Mouse (Mus musculus): ENCODE results near the gene Cad. TPM values are rescaled to one million over a fixed set of nuclear protein-coding genes. Genes with fewer than 3 reads are reported as not detected.

The Cad gene
- 3.8 and 4.5 TPM in 2 replicates for polyA plus RNA-seq (2015; fragmentation: Nextera tagmentation; extraction: Ambion mirVana)

DNA sequence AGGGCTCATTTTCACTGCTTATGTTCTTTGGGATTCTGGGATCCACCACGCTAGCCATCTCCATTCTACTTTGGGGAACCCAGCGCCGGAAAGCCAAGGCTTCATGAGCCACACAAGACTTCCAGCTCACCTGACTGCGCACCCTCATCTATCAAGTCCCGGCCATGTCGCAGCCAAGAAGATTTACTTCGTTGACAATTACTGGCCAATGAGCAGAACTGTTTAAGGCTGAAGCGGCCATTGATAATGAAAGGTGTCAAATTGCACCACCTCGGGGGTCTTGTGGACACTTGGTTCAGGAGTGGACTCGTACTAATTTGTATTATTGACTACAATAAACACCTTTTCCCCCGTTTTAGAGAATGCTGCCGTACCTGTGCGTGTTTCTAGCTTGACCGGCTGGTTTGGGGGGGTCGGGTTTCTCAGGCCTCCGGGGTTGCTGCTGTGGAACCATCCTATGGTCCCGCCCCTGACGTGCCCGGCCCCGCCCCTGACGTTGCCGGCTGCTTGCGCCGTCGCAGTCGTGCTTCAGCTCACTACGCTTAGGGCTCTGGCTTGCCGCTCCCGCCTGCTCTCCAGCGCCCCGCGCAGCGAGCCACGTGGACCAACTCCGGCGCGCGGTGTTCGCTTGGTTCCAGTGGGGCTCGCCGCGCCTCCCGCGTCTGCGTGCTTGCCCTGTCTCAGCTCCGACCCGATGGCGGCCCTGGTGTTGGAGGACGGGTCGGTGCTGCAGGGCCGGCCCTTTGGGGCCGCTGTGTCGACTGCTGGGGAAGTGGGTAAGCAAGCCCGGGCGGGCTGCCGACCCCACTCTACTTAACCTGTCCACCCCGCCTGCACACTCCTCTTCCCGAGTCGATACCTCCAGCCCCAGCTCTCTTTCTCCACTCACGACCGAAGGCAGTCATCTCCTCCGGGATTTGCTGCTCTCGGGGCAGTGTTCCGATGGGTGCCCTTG lies at the start of gene Cad:
Gene Cad (plus strand): TSS at position 520 of the 955 bp plus-strand sequence.

DNA sequence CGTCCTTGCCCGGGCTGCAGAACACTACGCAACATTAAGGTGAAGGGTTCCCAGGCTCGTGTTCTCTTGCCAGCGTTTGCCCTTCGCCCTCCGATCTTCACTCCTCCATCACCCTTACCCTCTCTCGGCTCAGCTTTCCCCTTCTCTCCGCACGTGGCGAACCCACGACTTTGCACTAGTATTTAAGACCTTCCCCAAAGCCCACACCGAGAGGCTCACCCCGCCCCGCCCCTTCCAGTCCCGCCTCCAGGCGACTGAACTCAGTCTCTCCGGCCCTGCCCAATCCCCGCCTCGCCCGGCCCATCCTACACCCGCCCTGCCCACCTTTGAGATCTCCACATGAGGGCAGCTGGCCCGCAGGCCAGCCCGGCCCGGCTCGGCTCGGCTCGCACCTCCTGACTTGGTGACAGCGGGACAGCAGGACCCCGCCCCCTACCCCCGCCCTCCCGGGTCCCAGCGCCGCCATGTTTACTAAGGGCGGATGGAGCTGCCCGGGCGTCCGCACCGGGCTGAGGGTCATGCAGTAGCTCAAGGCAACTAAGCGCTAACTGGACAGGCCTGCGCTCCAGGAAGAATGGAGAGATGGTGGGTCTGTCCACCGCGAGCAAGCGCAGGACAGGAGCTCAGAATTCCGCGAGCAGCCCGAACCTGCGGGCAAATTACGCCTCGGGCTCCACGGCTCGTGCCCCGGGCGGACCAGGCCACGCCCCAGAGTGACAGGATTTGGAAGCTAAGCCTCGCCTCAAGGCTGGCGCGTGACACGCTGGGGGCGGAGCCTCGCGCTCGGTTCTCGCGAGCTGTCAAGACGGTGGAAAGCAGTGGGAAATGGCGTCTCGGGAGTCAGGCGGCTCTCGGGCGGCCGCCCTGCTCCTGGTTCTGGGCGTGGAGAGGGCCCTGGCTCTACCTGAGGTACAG lies 6.5 kb upstream of the Cad start, which contains the start of gene Atraid:
Gene Atraid (plus strand): TSS at position 465 of the 915 bp plus-strand sequence.

DNA sequence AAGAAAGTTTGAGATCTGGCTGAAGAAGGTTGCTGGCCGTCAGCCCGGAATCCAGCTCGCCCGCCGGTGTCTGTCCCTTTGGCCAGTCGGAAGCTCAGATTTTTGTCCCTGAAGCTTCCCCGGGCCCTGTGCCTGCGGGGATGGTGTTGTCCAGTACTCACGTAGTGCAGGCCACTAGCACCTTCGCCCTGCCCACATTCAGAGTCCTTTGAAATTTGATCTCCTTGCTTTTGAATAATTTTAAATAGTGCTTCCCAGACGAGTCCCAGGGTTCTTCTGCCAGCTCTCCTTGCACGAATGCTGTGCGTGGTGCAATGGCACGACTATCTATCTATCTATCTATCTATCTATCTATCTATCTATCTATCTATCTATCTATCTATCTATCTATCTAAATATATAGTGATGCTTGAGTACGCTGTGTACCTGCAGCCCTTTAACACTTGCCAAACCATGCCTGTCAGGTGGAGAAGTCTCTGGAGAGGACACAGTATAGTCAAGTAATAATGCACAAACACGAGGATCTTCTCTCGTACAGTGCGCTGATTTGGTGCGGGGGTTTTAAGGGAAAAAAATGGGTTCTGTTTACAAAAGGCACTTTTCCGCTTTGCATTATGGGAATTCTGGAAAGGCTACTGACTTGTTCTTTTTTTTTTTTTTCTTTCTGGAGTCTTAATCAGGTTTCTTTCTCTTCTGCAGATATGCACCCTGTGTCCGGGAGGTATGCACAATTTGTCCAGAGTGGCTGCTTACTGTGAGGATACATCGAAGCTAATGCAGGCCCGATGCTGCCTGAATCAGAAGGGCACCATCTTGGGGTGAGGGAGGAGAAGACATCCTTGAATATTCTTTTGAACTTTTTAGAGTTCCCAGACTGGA lies 5.6 kb upstream of the Cad start, which contains the start of gene Slc5a6:
Gene Slc5a6 (minus strand): TSS at position 162 of the 879 bp plus-strand sequence.

DNA sequence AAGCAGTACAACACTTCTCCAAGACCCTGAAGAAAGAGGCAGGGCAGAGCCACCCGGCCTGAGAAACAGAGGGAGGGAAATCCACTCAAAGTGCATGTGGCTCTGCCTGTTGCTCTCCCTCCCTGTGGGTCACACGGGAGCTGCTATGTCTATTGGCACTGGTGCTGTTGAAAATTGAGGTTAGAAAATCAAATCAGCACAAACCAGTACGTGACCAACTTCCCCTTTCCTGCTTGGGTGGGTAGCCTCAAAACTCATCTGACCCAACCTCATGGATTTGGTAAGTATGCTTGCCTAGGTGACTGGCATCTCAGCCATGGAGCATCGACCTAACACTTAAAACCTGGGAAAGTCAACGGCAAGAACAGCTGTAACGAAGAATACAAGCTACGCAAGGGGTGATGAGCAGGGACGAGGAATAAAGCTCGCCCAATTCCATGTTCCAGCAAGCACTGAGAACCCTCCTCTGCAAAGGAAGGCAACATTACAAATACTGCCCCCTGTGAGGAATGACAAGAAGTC lies 51.3 kb downstream of the Cad start, which contains the start of gene Dnajc5g:
Gene Dnajc5g (plus strand): TSS at position 472 of the 522 bp plus-strand sequence.

DNA sequence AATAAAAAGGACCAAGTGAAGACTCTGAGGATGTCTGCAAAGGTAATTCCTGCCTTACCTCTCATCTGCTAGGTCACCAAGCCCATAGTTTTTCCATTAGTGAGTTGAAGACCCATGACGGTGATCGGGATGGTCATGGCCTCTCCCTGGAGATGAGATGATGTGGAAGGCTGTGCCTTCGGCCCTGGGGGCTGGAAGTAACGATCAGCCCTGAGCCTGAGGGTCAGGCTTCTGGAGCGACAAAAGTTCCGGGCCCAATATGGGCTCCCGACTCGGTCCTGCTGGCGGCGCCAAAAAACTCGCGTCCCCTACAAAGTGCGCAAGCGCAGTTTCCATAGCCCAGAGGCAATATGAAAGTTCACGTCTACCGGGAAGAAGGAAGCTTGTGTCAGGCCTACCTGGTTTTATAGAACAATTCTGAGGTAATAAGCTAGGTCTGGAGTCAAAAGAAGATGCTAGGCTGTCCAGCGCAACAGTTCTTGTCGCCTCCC lies 53.5 kb downstream of the Cad start, which contains the start of gene Slc30a3:
Gene Slc30a3 (minus strand): TSS at position 238 of the 491 bp plus-strand sequence.

DNA sequence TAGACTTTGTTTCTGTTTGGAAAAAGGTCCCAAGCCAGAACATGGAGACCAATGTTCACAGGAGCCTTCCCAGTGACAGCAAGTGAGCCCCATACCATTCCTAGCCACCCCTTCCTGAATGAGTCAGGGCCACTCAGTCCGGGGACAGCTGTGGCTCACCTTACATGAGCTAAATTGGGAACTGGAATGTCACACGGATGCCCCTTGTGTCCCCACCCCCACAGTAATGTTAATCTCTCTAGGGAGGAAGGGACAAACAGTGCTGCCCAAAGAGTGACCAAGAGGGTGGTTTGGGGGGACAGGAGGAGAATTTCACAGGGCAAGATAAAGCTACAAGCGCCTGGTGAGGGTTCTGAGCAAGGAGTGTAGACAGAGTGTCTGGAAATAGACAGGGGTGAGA lies 61.8 kb downstream of the Cad start, which contains the start of gene Trim54:
Gene Trim54 (plus strand): TSS at position 359 of the 400 bp plus-strand sequence.

Other genes starting within 250 kb of the Cad start
- gene Mapre3, start 240.1 kb upstream of the Cad start, polyA plus RNA-seq (2015; fragmentation: Nextera tagmentation; extraction: Ambion mirVana), result 36.6 and 38.0 TPM in 2 replicates
- 42.4 and 55.2 TPM in 2 replicates for gene Tmem214, start 186.8 kb upstream of the Cad start, polyA plus RNA-seq (2015; fragmentation: Nextera tagmentation; extraction: Ambion mirVana)
- 8.5 and 11.6 TPM in 2 replicates for gene Agbl5, start 166.1 kb upstream of the Cad start, polyA plus RNA-seq (2015; fragmentation: Nextera tagmentation; extraction: Ambion mirVana)
- 572 and 713 TPM in 2 replicates for gene Ost4, start 147.0 kb upstream of the Cad start, polyA plus RNA-seq (2015; fragmentation: Nextera tagmentation; extraction: Ambion mirVana)
- 101 and 110 TPM in 2 replicates for gene Emilin1, start 141.4 kb upstream of the Cad start, polyA plus RNA-seq (2015; fragmentation: Nextera tagmentation; extraction: Ambion mirVana)
- 77.2 and 91.1 TPM in 2 replicates for gene Khk, start 133.3 kb upstream of the Cad start, polyA plus RNA-seq (2015; fragmentation: Nextera tagmentation; extraction: Ambion mirVana)
- 7.9 and 17.1 TPM in 2 replicates for gene Cgref1, start 109.2 kb upstream of the Cad start, polyA plus RNA-seq (2015; fragmentation: Nextera tagmentation; extraction: Ambion mirVana)
- gene Preb, start 94.4 kb upstream of the Cad start, polyA plus RNA-seq (2015; fragmentation: Nextera tagmentation; extraction: Ambion mirVana), result 45.1 and 79.5 TPM in 2 replicates
- 0.65 and 0.84 TPM in 2 replicates for gene Tcf23, start 86.1 kb upstream of the Cad start, polyA plus RNA-seq (2015; fragmentation: Nextera tagmentation; extraction: Ambion mirVana)
- 349 and 399 TPM in 2 replicates for gene Atraid, start 6.5 kb upstream of the Cad start, polyA plus RNA-seq (2015; fragmentation: Nextera tagmentation; extraction: Ambion mirVana)
- gene Slc5a6, start 5.9 kb upstream of the Cad start, polyA plus RNA-seq (2015; fragmentation: Nextera tagmentation; extraction: Ambion mirVana), result 5.9 and 7.6 TPM in 2 replicates
- not detected in 2 replicates for gene Dnajc5g, start 51.5 kb downstream of the Cad start, polyA plus RNA-seq (2015; fragmentation: Nextera tagmentation; extraction: Ambion mirVana)
- 0.29 and 2.7 TPM in 2 replicates for gene Slc30a3, start 53.5 kb downstream of the Cad start, polyA plus RNA-seq (2015; fragmentation: Nextera tagmentation; extraction: Ambion mirVana)
- 1.3 TPM in 1 of 2 replicates, not detected in the other for gene Trim54, start 61.9 kb downstream of the Cad start, polyA plus RNA-seq (2015; fragmentation: Nextera tagmentation; extraction: Ambion mirVana)
- not detected in 2 replicates for gene Ucn, start 84.0 kb downstream of the Cad start, polyA plus RNA-seq (2015; fragmentation: Nextera tagmentation; extraction: Ambion mirVana)
- 73.8 and 79.7 TPM in 2 replicates for gene Mpv17, start 99.5 kb downstream of the Cad start, polyA plus RNA-seq (2015; fragmentation: Nextera tagmentation; extraction: Ambion mirVana)
- gene Gm29609, start 125.1 kb downstream of the Cad start, polyA plus RNA-seq (2015; fragmentation: Nextera tagmentation; extraction: Ambion mirVana), result 0.49 and 1.2 TPM in 2 replicates
- 27.2 and 38.0 TPM in 2 replicates for gene Gtf3c2, start 125.4 kb downstream of the Cad start, polyA plus RNA-seq (2015; fragmentation: Nextera tagmentation; extraction: Ambion mirVana)
- gene Snx17, start 138.4 kb downstream of the Cad start, polyA plus RNA-seq (2015; fragmentation: Nextera tagmentation; extraction: Ambion mirVana), result 84.0 and 115 TPM in 2 replicates
- 43.1 and 45.6 TPM in 2 replicates for gene Eif2b4, start 138.7 kb downstream of the Cad start, polyA plus RNA-seq (2015; fragmentation: Nextera tagmentation; extraction: Ambion mirVana)
- gene Zfp513, start 147.5 kb downstream of the Cad start, polyA plus RNA-seq (2015; fragmentation: Nextera tagmentation; extraction: Ambion mirVana), result 6.1 and 10.5 TPM in 2 replicates
- gene Ppm1g, start 165.9 kb downstream of the Cad start, polyA plus RNA-seq (2015; fragmentation: Nextera tagmentation; extraction: Ambion mirVana), result 55.4 and 77.7 TPM in 2 replicates
- gene Nrbp1, start 186.1 kb downstream of the Cad start, polyA plus RNA-seq (2015; fragmentation: Nextera tagmentation; extraction: Ambion mirVana), result 108 and 122 TPM in 2 replicates
- 1.1 and 1.3 TPM in 2 replicates for gene Gm9970, start 186.5 kb downstream of the Cad start, polyA plus RNA-seq (2015; fragmentation: Nextera tagmentation; extraction: Ambion mirVana)
- gene Krtcap3, start 196.9 kb downstream of the Cad start, polyA plus RNA-seq (2015; fragmentation: Nextera tagmentation; extraction: Ambion mirVana), result 3.6 and 4.5 TPM in 2 replicates
- gene Ift172, start 236.3 kb downstream of the Cad start, polyA plus RNA-seq (2015; fragmentation: Nextera tagmentation; extraction: Ambion mirVana), result 11.5 and 15.1 TPM in 2 replicates
- gene Fndc4, start 241.3 kb downstream of the Cad start, polyA plus RNA-seq (2015; fragmentation: Nextera tagmentation; extraction: Ambion mirVana), result 14.4 and 20.9 TPM in 2 replicates
- 1.1 and 1.9 TPM in 2 replicates for gene Gckr, start 242.7 kb downstream of the Cad start, polyA plus RNA-seq (2015; fragmentation: Nextera tagmentation; extraction: Ambion mirVana)

All from adrenal gland, postnatal 0 days (tissue).